Mouse (Mus musculus) mouse trophoblast stem cell (cell line): ENCODE measurements around the gene Sh3gl3.
"Not testable (repeated sequence)": the region's sequence is repeated elsewhere in the genome, so short reads cannot be mapped to it uniquely, and the experiment has no call there.

Experiments used
- in situ Hi-C, 2 experiments: fragments of 300-500 bp; cut with MseI, MboI; formaldehyde crosslinking; loops; 2 replicates in 1 of 2; 3 replicates in 1 of 2; pipeline ENCODE4 v1.15.1; 2025

Gene Sh3gl3

DNA sequence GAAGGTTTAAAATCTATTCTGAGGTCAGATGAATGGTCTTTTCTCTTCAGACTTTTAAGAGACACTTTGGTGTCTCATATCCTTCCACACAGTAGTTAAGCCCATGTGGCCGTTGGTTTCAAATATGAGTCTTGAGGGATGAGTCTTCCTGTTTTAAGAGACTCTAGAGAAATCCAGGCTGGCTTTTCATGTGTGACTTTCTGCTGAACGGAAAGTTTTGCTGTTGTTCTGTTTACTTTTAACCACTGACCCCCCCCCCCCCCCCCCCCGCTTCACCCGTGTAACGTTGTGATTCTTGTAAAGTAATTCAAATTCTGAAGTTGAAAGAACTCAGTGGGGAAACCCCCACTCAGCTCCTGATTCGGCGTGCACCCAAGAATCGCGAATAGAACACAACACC, 61.8 kb downstream of the Sh3gl3 start:
- in situ Hi-C loops: no loop called here

DNA sequence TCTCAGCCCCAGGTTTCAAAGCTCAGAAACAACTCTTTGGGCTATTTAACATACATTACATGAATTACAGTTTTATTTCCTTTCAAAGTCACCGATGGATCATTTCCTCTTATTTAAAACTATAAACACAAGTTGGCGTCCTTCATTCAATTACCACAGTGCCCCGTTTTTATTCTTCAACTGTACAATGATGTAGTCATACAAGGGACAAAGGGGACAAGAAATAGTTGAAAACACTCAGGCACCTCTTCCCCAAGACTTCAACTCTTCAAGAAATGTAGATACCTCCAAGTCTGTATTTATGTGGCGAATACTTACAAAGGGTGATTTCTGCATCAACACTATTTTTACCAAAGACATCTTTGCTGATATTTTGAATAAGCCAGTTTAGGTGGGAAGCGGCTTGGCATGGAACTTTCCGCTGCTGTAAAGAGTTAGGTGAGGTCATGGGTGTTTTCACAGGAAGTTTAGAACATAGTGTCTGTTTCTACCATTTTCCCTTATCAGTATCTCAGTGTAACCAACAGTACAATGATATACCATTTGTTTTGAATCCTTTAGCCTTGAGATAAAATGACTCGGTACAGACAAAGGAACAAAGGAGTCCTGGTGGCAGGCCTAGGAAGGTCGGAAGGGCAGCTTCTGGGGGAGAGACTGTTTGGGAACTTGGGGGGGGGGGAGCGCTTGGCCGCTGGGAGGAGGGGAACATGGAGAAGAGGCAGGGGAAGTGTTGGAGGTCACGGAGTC, 62.7 kb downstream of the Sh3gl3 start:
- in situ Hi-C loops: no loop called here

DNA sequence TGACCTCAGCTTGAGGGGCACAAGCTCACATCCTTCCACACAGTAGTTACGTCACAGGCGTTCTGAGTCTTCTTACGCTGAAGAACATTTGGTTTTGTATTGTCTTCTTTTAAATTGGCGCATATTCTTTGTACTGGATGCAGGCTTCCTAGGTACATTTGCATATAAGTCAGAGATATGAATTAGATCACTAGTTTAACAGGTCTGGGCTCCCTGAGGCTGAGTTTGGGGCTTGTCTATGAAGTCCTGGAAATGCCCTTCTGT, 63.2 kb downstream of the Sh3gl3 start:
- in situ Hi-C loops: no loop called here

DNA sequence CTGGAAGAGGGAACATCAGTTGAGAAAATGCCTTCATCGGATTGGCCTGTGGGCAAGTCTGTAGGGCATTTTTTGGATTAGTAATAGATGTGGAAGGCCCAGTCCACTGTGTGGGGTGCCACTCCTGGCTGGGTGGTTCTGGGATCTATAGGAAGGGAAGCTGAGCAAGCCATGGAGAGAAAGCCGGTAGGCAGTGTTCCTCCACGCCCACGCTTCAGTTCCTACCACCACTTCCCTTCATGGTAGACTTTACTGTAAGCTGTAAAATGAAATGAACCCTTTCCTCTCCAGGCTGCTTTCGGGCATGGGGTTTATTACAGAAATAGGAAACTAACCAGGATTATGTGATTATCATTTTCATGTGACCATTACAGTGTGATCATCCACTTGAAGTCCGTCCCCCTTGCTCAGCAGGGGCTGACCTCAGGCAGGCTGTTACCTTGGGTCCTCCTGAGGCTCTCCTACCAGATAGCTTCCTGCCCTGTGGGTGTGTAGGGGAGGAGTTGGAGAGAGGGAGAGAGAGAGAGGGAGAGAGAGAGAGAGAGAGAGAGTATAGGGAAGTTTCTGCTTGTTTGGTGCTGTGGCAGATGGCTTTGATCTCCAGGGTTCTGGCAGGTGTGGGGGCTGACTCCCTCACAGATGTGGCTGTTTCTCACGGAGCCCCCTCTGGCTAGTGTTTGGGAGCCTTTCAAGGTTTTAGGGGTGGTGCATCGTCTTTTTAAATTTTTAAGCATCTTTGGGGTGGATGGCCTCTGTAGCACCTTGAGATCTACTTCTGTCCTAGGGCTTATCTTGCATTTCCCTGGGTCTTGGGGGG, 67.0 kb downstream of the Sh3gl3 start:
- in situ Hi-C loops: no loop called here

DNA sequence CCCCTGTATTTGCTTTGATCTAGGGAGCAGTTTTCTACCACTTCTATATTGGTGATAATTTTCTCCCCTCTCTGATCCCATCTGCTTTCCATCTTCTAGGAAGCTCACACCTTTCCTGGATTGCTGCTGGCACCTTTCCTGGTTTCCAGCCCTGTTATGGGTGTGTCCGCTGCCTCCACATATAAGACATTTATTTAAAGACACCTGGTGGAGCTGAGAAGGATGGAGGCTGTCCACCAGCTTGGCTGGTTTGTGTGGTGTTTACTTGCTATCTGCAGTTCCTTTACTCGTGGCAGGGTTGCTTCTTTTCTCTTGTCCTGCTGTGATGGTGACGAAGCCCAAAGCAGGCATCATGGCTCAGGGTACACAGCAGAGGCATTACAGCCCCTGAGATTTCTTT, 71.1 kb downstream of the Sh3gl3 start:
- in situ Hi-C loops: no loop called here

DNA sequence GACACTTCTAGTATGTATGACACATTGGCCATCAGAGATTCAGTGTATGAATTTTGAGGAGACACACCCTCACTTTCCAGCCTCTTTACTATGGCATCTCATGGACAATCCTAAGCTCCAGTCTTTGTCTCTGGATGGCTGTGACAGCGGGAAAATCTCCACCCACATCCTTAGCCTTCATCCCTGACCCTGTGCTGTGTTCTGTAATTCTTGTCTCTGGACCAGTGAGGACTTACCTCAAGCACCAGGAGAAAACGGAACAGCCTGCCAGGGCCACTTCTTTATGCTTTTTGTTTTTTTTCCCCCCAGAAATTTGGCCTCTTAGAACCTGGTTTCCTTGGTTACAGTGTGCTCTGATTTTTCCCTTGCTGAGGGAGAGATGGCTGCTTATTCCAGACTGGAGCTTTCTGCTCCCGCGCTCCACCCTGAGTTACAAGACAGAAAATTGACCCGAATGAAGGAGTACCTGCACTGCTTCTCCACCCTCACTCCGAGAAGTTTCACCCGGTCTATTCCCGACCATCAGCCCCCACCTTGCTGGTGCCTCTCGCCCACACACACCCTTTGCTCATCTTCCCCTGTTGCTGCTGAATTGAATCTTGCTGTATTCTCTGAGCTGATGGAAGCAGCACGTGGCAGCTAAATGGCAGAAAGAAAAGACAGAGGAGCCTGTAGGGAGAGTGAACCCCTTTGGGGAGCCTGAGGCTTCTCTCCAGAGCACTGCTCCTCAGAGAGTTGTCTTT, 75.5 kb downstream of the Sh3gl3 start:
- in situ Hi-C loops: no loop called here

DNA sequence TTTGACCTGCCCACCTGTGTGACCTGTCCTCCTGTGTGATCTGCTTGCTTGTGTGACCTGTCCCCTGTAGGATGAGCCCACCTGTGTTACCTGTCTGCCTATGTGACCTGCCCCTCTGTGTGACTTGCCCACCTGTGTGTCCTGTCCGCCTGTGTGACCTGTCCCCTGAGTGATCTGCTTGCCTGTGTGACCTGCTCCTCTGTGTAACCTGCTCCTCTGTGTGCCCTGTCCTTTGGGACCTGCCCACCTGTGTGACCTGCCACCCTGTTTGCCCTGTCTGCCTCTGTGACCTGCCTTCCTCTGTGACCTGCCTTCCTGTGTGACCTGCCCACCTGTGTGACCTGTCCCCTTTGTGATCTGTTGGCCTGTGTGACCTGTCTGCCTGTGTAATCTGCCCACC, 79.7 kb downstream of the Sh3gl3 start:
- in situ Hi-C loops: no loop called here

DNA sequence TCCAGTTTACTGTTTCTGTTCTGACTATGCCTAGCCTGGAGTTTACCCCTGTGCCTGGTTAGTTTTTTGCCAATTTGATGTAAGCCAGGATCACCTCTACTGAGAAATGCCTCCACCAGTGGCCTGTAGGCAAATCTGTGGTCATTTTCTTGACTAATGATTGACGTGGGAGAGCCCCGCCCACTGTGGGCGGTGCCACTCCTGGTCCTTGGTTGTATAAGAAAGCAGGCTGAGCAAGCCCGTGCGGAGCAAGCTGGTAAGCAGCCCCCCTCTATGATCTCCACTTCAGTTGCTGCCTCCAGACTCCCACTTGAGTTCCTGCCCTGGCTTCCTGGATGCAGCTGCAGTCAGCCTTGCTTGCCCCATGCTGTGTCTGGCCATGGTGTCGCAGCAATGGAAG, 83.3 kb downstream of the Sh3gl3 start:
- in situ Hi-C loops: no loop called here

DNA sequence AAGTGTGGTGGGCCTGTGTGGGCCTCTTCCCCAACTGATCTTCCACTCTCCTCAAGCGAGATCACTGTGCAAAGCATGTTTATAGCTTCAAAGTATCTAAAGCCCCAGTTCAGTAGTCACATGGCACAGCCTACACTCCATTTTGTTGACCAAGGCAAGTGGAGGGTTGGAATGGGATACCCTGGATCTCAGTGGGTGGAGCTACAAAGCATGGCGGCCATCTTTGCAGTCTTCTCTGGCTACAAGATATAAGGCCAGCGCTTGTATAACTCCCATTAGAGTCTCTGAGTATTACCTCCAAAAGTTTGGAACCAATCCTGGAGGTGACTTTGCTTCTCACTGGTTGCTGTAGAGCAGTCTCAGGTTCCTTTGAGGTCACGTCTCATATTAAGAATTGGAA, 83.9 kb downstream of the Sh3gl3 start:
- in situ Hi-C loops: no loop called here

DNA sequence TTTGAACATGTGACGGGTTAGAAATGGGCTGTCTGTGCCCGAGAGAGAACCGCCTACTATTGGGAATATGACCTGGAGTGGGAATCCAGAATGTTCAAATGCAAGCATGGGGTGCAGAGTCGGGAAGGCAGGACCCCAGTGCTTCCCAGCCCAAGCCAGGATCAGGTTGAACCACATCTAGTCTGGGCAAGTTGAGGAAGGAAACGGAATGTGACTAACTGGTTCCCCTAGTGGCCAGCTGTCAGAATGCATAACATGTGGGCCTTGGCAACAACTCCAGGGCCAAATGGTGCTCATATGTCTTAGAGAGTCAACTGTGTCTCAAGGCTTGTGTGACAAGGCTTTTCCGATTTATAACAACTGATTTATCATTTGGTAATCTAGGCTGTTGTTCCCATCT, 86.6 kb downstream of the Sh3gl3 start:
- in situ Hi-C loops: loop anchor here (5.0 kb wide), 2 partner anchors 138 to 298 kb away; no protein-coding TSS in a partner anchor

DNA sequence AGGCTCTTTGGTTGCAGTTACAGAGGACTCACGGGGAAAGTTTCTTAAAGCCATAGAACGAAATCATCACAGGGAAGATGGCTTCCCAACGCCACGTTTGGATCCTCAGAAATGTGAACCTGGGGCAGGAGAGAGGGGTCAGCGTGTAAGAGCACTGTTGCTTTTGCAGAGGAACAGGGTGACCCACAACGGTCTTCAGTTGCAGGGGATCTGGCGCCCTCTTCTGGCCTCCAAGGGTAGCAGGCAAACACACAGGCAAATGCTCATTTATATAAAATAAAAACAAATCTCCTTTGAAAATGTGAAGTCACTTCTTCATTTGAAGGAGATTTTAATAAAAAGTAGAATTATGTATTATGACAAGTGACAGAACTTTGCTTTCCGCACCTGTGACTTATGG, 89.5 kb downstream of the Sh3gl3 start:
- in situ Hi-C loops: loop anchor here (5.0 kb wide), 2 partner anchors 141 to 301 kb away; no protein-coding TSS in a partner anchor

DNA sequence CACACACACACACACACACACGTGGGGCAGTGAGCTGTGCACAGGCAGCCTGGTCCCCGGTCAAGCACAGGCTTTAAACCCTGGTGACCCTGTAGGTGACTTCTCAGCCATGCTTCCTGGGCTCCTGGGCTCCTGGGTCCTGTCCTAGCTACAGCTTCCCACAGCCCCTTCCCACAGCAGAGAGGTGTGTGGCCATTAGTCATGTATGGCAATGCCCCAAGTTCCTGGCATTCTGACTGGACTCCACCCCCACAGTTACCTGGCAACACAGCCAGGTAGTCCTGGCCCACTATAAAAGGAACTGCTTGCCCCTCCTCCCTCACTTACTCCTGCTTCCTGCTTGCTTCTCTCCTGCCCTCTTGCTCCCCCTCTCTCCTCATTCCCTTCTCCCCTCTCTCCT, 90.5 kb downstream of the Sh3gl3 start:
- in situ Hi-C loops: loop anchor here (5.0 kb wide), 2 partner anchors 142 to 302 kb away; no protein-coding TSS in a partner anchor

DNA sequence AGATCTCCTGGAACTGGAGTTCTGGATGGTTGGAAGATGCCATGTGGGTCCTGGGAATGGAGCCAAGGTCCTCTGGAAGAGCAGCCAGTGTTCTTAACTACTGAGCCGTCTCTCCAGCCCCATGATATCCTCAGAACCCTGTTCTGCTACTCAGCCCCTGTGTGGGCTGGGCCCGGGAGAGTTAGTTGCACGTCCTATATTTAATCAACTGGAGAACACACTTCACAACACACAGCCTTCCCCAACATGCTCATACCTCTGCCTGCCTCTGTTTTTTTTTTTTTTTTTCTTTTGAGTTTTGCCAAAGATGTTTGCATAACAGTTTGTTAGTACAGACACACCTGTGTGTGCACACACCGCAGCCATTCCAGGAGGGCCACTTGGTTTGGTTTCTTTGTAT, 91.7 kb downstream of the Sh3gl3 start:
- in situ Hi-C loops: loop anchor here in 1 of 2 experiments (5.0 kb wide), 1 partner anchor 303 kb away; no protein-coding TSS in a partner anchor

DNA sequence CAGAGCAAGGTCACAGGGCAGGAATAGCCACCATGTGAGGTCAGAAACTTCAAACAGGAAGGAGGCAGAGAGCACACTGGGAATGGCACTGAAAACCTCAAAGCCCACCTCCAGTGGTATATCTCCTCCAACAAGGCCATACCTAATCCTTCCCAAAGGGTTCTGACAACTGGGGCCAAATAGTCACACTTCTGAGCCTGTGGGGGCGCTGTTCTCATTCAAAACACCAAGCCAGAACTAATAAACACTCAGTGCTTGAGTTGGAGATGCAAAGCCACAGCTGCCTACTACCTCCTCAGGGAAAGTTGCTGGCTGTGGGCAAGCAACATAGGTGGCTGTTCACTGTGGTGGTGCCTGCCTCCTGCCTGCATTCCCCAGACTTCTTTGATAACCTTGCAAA, 96.3 kb downstream of the Sh3gl3 start:
- in situ Hi-C loops: loop anchor here in 1 of 2 experiments (5.0 kb wide), 1 partner anchor 308 kb away; no protein-coding TSS in a partner anchor

DNA sequence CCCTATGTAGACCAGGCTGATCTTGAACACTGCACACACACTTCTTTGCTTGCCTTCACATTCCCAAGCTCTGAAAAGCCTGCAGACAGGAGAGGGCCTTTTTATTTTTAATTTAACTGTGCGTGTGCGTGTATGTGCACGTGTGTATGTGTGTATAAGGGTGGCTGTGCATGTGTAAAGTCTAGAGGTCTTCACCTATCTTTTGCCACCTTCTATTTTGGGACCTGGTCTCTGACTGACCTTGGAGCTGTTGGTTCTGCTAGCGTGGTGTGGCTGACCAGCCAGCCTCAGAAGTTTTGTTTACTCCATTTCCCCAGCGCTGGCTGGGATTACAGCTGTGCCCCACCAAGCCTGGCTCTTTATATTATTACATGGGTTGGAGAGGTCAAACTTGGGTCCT, 98.1 kb downstream of the Sh3gl3 start:
- in situ Hi-C loops: no loop called here

DNA sequence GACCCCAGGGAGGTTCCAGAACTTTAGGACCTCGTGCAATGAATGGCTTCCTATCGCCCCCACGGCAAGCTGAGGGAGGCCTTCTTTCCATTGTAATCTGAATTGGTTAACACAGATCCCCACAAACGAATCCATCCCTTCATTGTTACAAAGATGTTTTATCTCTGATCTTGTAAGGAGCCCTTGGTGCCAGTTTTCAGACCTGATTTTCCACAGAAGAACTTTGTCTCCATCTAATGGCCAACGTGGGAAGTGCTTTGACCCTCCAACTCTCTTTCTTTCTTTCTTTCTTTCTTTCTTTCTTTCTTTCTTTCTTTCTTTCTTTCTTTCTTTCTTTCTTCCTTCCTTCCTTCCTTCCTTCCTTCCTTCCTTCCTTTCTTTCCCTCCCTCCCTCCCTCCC, 99.2 kb downstream of the Sh3gl3 start:
- in situ Hi-C loops: not testable (repeated sequence)

DNA sequence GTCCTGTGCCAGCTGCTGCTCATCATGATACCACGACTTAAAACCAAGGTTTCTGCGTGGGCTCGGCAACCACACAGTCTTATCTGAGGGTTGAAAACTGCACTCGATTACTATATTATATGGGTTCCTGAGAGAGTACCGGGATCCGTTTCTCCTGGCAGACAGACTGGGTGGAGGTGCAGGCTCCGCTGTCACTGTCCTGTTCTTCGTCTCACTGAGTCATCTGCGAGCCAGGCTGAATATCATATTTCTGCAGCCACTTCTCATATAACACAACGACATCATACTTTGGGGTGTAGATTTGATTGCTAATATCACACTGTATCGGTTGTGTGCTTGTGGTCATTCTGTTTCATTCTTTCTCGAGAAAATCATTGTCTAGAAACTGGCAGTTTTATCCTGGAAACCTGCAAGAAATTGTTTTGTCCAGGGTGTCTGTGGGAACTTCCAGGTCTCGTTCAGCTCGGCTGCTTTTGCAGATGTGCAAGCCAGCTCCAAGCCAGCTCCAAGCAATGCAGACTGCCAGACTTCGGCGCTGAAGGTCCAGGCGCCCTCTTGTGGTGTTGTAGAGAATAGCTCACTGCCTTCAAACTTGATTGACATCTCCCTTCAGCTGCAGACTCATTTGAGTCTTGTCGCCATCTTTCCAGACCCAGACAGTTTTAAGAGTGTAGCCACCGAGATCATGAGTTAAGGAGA, 100.5 kb downstream of the Sh3gl3 start:
- in situ Hi-C loops: no loop called here

DNA sequence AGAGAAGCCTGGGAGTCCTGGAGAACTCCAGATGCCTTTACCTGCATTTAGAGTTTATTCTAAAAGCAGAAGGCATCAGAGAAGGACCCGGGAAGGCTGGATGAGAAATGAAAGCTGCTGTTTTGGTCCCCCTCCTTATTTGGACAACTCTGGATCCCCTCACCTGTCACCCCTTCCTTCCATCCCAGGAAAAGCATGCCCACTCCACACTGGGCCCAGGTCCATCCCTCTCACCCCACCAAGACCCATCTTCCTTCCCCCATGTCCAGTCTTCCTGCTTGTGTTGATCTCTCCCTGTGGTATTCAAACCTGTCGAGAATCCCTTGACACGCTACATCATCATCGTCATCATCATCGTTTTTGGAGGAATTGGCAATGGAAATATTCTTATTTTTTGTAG, 101.3 kb downstream of the Sh3gl3 start:
- in situ Hi-C loops: no loop called here

DNA sequence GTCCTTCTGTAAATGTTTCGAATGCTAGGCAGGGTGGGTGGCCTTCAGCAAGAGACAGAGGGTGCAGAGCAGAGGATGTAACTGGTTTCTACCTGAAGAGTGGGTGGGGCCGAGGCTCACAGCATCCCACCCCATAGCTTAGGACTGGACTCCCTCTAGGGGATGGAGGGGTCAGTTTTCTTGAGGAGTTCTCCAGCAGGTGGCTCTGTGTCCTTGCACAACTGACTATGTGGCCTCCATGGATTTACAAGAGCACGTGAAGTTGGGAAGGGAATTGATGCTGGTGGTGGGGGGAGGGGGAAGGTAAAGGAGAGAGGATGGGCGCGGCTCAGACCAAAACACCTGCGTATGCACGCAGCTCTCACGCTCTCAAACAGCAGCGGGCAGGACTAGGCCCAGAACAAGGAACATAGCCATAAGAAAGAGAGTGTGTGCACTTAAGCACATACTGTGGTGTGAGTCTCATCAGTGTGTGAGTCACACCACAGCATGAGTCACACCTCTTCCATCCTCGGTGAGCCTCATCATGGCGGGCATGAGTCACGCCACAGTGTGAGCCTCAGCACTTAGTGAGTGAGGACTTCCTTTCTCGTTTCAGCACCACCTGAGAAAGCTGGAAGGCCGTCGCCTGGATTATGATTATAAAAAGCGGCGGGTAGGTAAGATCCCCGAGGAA, 102.0 kb downstream of the Sh3gl3 start:
- in situ Hi-C loops: no loop called here

DNA sequence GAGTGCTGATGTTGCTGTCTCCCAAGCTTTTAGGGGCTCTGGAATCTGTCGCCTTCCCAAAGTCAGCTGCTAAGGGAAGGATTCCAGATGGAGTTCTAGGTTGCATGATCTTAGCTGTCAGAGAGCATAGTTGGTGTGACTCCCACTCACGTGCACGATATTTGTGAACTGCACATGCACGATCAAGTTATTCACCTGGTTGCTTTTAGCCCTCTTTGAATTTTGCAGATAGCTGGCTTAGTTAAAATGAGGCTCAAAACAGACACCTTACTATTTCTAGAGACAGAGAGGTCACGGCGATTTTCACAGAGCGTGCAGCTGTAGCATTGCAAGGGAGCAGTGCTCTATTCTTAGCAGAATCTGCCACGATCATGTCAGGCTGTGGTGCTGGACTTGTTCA, 108.4 kb downstream of the Sh3gl3 start:
- in situ Hi-C loops: no loop called here

DNA sequence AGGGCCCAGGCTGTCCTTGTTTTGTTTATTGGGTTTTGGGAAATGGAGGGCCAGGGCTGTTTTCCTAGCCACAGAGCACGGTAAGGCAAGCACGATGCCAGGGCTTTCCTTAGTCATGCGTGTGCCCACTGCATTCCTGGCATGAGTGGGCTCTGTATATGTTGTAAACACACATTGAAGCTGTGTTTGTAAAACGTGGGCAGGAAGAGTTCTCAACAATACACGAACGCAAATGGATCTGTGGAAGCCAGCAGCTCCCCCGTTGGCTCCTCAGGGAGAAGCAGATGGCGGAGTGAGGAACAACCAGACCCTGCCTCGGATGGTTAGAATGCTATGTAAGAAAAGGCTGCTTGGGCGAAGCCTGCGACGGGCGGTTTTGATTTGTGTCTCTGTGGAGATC, 108.8 kb downstream of the Sh3gl3 start:
- in situ Hi-C loops: no loop called here
